Mouse (Mus musculus) thymus, adult 18-20 months (tissue): ENCODE results near the gene Gm7995.
"Not testable (repeated sequence)": the region's sequence is repeated elsewhere in the genome, so short reads cannot be mapped to it uniquely, and the experiment has no call there.

Experiments
- DNase-seq, 2 experiments: peaks; one replicate each; pipeline ENCODE4 v3.0.0; 2022; ENCODE audit warnings: mixed read lengths in 2 of 2

Gm7995 gene

GRCm38 (mm10) chr14:42309910-42310309 is at the start of gene Gm7995:
Gene Gm7995, plus strand, starts transcription at chr14:42310210.
- not testable (repeated sequence) for DNase-seq

GRCm38 (mm10) chr14:42297258-42297657 is 12.8 kb upstream of the Gm7995 start, which contains the start of gene Gm9611:
Gene Gm9611, minus strand, starts transcription at chr14:42297358.
- DNase-seq = not testable (repeated sequence)
